Mouse (Mus musculus): ENCODE results near the gene Klhl40.

Gene Klhl40

DNA sequence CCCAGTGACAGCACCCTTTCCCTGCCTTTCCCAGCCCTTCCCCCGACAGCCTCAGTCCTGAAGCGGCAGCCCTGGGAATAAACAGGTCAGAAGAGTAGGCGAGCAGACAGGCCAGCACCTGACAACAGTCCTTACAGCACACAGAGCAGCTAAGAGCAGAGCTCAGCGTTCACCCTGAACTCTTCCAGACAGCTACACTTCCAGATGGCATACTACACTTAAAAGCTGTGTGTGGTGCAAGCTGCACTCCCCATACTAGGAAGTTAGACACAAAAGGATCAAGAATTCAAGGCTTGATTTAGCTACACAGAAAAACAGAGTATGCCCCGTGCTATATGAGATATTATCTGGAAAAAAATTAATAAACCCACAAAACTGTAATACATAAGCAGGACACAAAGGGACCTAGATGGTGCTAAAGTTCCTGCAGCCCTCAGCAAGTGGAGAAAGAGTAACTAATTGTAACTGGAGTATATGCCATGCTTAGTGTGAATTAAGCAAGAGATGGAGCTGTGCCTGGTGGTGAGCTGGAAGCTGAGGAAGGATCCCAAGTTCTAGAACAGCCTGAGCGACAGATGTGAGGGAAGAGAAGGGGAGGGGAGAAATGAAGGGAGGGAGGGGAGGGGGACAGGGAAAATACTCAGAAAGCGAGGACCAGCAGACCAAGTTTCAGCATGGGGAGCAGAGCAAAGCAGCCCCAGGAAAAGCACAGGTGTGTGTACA lies 52.0 kb downstream of the Klhl40 start:
- no peak for DNase-seq

DNA sequence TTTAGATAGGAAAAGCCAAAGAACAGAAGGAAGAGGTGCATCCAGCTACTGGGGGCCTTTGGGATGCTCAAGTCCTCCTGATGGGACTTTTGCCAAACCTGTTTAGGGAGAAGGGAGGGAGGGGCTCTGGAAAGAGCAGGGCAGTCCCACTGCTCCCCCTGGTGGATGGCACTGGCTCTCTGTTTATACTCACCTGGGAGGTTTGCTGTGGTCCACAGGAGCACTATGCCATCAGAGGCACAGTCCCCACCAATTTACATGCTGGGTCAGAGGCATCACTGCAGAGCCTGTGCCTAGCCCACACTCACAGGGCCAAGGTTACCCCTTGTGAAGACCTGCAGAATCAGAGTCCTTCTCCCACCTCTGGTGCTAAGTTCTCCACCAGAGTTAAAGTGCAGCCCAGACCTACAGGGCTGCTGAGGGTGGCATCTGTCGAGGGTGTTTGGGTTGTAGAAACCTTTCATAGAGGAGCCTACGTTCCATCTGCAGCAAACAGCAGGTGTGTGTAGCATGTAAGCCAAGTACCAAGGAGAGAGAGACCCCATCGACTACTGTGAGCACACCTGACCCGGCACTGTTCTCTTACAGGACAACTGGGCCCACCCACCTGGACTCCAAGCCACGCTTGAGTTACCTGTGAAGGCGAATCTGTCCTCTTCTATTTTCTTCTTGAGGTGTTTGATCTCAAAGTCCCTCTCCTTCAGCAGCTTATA lies 53.0 kb downstream of the Klhl40 start:
- DNase-seq: peak; percentile 61

DNA sequence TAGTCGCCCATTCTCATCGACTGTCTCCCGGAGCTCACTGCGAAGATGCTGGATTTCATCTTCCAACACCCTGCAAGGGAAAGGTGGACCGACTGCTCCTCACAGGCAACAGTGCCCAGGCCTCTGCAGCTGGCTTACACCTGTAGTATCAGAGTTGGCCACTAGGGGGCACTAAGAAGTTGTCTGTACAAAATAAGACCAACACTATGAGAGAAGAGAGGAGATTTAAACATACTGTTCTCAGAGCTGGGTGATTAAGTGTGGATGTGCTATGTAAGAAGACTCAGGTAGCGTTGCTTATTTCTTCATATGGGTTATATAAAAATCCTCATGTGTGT lies 53.5 kb downstream of the Klhl40 start:
- DNase-seq: peak; percentile 89

All from lung, postnatal 10 days (tissue).